Mouse (Mus musculus): Measurements from ENCODE around the gene Col6a5. TPM values are rescaled to one million over a fixed set of nuclear protein-coding genes. Genes with fewer than 3 reads are reported as not detected.

The Col6a5 gene
- total RNA-seq, 1 experiment from 2014 or later, result 4.3 TPM

DNA sequence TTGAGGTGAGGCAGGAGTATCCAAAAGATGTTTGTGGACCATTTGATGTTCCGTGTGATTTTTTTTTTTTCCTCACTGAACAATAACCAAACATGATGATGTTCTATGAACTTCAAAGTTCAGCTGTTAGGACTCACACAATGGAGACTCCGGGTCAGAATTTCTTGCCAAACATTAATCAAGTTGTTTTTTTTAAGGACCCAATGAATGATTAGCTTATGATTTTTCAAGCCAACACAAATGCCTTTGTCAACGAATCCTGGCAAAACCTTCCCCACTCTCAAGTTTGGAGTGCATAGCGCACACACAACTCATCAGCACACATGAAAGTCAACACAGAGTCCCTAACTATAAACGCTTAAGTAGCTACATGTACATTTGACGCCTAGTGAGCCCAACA is 139.7 kb downstream of the Col6a5 start:
- no peak for DNase-seq

GRCm38 (mm10) chr9:105819155-105819709 is 141.2 kb downstream of the Col6a5 start:
- DNase-seq, result no peak

- DNase-seq, result no peak
Observed at GRCm38 (mm10) chr9:105814436-105814835, 146.0 kb downstream of the Col6a5 start.

GRCm38 (mm10) chr9:105811458-105811857 is 149.0 kb downstream of the Col6a5 start:
- no peak for DNase-seq

DNA sequence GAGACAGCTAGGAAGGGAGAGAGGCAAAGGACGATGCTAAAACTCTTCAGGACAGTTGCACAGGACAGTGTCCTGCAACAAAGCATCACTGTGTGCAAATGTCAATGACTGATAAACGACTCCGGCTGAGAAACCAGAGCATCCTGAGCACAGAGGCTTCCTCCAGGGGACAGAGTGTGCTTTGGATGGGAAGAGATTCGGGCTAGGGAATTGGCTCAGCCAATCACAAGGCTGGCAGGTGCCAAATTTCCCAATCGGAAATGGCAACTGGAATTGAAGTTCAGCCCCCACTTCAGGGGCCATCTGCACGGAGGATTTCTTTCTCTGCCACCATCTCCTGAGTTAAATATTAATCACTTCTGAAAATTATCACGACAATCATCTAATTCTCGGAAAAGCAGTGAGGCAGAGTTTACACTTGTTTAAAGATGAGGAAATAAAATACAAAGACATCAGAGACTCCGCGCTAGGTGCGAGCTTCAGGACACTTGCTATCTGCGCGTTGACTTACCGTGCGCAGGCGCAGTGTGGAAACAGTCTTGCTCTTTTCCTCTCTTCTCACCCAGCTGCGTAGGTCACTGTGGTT is 151.4 kb downstream of the Col6a5 start:
- no peak for DNase-seq

Other genes starting within 250 kb of the Col6a5 start
- gene Col6a6, start 132.5 kb downstream of the Col6a5 start, total RNA-seq (2021), result 5.0 and 6.7 TPM in 2 replicates
- gene Col6a4, start 136.1 kb upstream of the Col6a5 start, total RNA-seq (2021), result 0.30 and 4.1 TPM in 2 replicates
- gene Glyctk, start 197.5 kb upstream of the Col6a5 start, total RNA-seq (2021), result 3.6 and 13.6 TPM in 2 replicates
- gene Wdr82, start 210.3 kb upstream of the Col6a5 start, total RNA-seq (2021), result 83.9 and 84.7 TPM in 2 replicates
- 133 and 136 TPM in 2 replicates for gene Ppm1m, start 239.1 kb upstream of the Col6a5 start, total RNA-seq (2021)
- 43.6 and 54.3 TPM in 2 replicates for gene Twf2, start 242.5 kb upstream of the Col6a5 start, total RNA-seq (2021)

Measured in adrenal gland, postnatal 14 days (tissue).